Mouse (Mus musculus) midbrain, embryonic 13.5 days (tissue): ENCODE data around the gene AI597479. TPM values are rescaled to one million over a fixed set of nuclear protein-coding genes. Genes with fewer than 3 reads are reported as not detected.

ENCODE experiments used
- ATAC-seq: fragments of 200-750 bp; cut with Nextera tagmentation; 2 replicates; pipeline ENCODE4 v1.8.0; 2017; ENCODE audit warnings: mild to moderate bottlenecking, moderate TSS enrichment, moderate library complexity
- H3K27ac ChIP-seq: fragments of 300-500 bp; sonication (generic); 2 replicates; pipeline ENCODE4 v1.5.1; 2015; ENCODE audit warnings: inconsistent platforms, mild to moderate bottlenecking, moderate library complexity
- H3K27me3 ChIP-seq: fragments of 300-500 bp; sonication (generic); 2 replicates; pipeline ENCODE4 v1.6.1; 2015; ENCODE audit warnings: mild to moderate bottlenecking, inconsistent platforms
- H3K36me3 ChIP-seq: fragments of 300-500 bp; sonication (generic); 2 replicates; pipeline ENCODE4 v1.6.1; 2015; ENCODE audit warnings: mild to moderate bottlenecking, inconsistent platforms
- H3K4me1 ChIP-seq: fragments of 300-500 bp; sonication (generic); replicated peaks from 2 replicates; pipeline ENCODE4 v1.6.1; 2015; ENCODE audit warnings: inconsistent platforms
- H3K4me2 ChIP-seq: fragments of 300-500 bp; sonication (generic); replicated peaks from 2 replicates; pipeline ENCODE4 v1.6.1; 2015; ENCODE audit warnings: moderate library complexity, mild to moderate bottlenecking, inconsistent platforms
- H3K4me3 ChIP-seq: fragments of 300-500 bp; sonication (generic); replicated peaks from 2 replicates; pipeline ENCODE4 v1.5.1; 2015; ENCODE audit warnings: mild to moderate bottlenecking, inconsistent platforms
- H3K9ac ChIP-seq: fragments of 300-500 bp; sonication (generic); replicated peaks from 2 replicates; pipeline ENCODE4 v1.6.1; 2015; ENCODE audit warnings: mild to moderate bottlenecking, inconsistent platforms
- H3K9me3 ChIP-seq: fragments of 300-500 bp; sonication (generic); 2 replicates; pipeline ENCODE4 v1.6.1; 2016; ENCODE audit warnings: mild to moderate bottlenecking, inconsistent platforms
- WGBS: fragments of 180-500 bp; shearing (Covaris S2); methylation state at CpG from one replicate; pipeline ENCODE4 v1.1.7; 2015; 5-methylcytosine and 5-hydroxymethylcytosine counted together
- polyA plus RNA-seq: library from polyadenylated mRNA; unstranded; fragments of >200 nt; fragmentation: Nextera tagmentation; extraction: Ambion mirVana; gene quantifications from 2 replicates; pipeline ENCODE4 v1.2.1, GENCODE M21; 2015

AI597479 gene
- 50.0 and 50.3 TPM in 2 replicates for polyA plus RNA-seq

DNA sequence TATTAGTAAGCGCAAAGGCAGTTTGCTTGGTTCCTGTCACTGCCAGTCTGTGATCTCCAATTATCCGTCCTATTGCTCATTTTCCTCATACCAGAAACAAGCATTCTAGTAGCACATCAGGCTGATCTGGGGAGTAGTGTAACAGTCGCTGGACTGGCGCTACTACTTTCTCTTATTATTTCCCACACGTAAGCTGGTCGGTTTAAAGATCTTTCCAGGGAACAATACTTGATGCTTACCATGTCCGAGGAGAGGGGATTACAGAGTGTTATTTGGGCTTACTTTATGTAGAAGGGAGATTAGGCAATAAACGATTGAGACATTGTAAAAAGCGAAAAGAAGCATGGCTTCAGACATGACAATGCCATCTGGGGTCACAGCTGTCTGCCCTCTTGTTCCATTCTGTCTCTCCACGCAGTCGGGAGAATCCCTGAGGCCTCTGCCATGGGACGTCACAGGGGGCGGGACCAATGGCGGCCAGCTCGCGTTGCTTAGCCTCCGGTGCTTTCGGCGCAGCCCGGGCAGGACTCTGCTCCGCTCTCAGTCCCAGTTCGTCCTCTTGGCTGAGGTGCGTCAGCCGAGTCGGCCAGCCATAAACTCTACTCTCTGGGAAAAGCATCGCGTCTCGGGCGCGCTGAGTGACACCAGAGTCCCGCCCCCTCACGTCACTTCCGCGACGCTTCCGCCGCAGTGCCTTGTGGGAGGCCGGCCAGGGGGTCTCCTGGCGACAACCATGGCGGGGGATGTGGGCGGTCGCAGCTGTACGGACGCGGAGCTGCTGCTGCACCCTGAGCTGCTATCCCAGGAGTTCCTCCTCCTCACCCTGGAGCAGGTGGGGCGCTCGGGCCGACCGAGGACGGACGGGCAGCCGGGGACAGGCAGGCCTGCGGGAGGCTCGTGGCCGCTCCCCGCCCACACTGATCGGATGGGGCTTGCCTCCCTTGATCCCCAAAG, at the start of gene AI597479, which contains the start of gene Tgfbrap1:
Gene AI597479 (plus strand): TSS at position 680 of the 954 bp plus-strand sequence.
Gene Tgfbrap1 (minus strand): TSS at position 607 of the 954 bp plus-strand sequence.
- H3K4me1 ChIP-seq: peaks cover 35% of the 10 kb centered on the region
- under 1% methylated on average over 57 of the region's 57 CpGs for WGBS
- peak; percentile 96 for ATAC-seq
- H3K4me2 ChIP-seq: peak within 1 kb of the TSS; percentile 89
- H3K9ac ChIP-seq: peak within 1 kb of the TSS; percentile 95
- H3K27ac ChIP-seq: peak within 1 kb of the TSS; percentile 99
- peaks cover 16% of the 10 kb centered on the region for H3K36me3 ChIP-seq
- H3K4me3 ChIP-seq: peak within 1 kb of the TSS; percentile 96
- peaks cover 17% of the 10 kb centered on the region; the same call in 1 of the 2 replicates for H3K27me3 ChIP-seq
- no peaks in the 10 kb centered on the region for H3K9me3 ChIP-seq

DNA sequence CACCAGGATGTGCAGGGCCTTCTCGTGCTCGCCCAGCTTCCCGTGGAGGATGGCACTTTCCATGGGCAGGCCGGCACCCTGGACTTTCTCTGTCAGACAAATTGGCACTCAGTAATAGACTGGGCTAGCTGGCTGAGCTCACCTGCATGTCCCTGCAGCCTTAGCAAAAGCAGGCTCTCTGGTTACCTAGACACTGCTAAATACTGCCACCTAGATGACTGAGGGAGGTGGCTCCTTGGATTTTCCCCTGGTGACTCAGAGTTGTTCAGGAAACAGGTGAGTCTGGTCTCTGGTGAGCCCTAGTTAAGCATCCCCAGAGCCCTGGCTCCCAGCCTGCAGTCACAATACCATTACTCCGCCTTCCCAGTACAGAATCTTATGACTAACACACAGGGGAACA, 46.6 kb upstream of the AI597479 start:
- H3K9me3 ChIP-seq: no peaks in the 10 kb centered on the region
- no peak overlapping the region for H3K27ac ChIP-seq
- H3K27me3 ChIP-seq: no peaks in the 10 kb centered on the region
- peaks cover 6% of the 10 kb centered on the region for H3K4me1 ChIP-seq
- no peak overlapping the region for H3K4me2 ChIP-seq
- 95% methylated on average over 5 of the region's 5 CpGs for WGBS
- no peak for ATAC-seq
- H3K36me3 ChIP-seq: peaks cover 79% of the 10 kb centered on the region
- no peak overlapping the region for H3K4me3 ChIP-seq
- no peak overlapping the region for H3K9ac ChIP-seq

DNA sequence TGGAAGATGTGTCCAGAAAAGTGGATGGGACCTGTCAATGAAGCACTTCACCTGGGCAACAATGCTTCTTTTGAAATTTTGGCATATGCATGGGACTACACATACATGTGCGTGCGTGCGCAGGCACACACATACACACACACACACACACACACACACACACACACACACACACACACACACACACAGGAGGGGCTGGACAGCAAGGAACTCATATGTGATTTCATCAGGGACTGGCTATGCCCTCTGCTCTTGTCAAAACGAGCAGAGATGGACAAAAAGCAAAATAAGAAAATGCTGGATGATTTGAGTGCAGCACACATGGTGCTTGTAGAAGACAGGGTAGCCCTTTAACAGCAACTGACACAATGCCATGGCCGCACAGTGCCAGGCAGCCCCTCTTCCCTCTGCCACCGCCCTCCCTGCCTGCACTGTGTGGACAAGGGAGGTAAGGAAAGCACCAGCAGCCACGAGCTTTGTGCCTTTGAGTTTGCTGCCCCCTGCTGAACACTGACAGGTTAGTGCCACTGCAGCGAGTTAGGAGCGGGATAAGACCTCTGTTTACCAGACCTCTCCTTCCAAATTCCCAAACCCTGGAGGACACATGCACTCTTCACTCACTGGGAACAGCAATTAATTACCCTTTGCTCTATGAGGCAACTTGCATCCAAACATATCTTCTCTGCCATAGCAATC, 32.7 kb upstream of the AI597479 start:
- H3K4me3 ChIP-seq: no peak overlapping the region
- H3K4me1 ChIP-seq: no peaks in the 10 kb centered on the region; the same call in 1 of the 2 replicates
- 48% methylated on average over 9 of the region's 9 CpGs for WGBS
- H3K9ac ChIP-seq: no peak overlapping the region
- H3K27me3 ChIP-seq: no peaks in the 10 kb centered on the region
- no peak overlapping the region for H3K4me2 ChIP-seq
- H3K36me3 ChIP-seq: peaks cover 60% of the 10 kb centered on the region
- no peaks in the 10 kb centered on the region for H3K9me3 ChIP-seq
- peak; percentile 98 for ATAC-seq
- no peak overlapping the region for H3K27ac ChIP-seq

DNA sequence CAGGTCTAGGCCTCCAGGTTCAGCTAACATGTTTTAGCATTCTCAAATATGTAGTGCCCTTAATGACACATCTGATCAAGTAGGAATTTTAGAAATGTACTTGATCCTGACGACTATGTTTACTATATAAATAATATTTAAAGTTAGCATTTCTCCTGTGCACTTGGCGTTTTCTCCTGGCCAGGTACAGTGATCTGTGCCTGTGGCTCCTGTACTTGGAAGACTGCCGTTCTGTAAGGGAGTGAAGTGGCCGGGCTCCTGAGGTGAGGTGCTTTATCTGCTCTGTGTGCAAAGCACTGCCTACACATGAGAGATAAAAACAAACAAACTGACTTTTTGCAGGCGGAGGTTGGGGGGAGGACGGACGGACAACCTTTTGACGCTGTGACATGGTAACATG, 31.9 kb upstream of the AI597479 start:
- no peak for ATAC-seq
- no peaks in the 10 kb centered on the region for H3K9me3 ChIP-seq
- no peak overlapping the region for H3K27ac ChIP-seq
- H3K4me3 ChIP-seq: no peak overlapping the region
- no peak overlapping the region for H3K4me2 ChIP-seq
- no peak overlapping the region for H3K9ac ChIP-seq
- 93% methylated on average over 8 of the region's 8 CpGs for WGBS
- H3K4me1 ChIP-seq: no peaks in the 10 kb centered on the region; the same call in 1 of the 2 replicates
- H3K36me3 ChIP-seq: peaks cover 59% of the 10 kb centered on the region
- H3K27me3 ChIP-seq: no peaks in the 10 kb centered on the region

DNA sequence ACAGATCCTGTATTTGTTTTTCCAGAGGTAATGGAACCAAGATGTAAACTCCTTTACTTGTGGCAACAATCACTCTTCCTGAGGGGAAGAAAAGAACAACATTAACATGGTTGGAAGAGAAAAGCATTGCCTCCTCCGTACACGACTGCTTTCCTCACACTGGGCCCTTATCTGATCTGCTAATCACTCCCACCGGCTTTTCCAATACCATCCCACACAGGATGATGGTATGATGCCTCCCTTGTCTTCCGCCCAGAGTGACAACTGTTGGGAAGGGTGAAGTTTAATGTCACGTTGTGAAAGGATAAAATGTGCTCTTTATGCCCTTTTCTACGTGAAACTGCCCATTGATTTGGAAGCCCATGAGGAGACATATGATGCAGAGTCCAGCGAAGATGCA, 31.0 kb upstream of the AI597479 start:
- peaks cover 52% of the 10 kb centered on the region for H3K36me3 ChIP-seq
- H3K9ac ChIP-seq: no peak overlapping the region
- no peaks in the 10 kb centered on the region for H3K27me3 ChIP-seq
- H3K4me1 ChIP-seq: no peaks in the 10 kb centered on the region; the same call in 1 of the 2 replicates
- no peak for ATAC-seq
- H3K4me2 ChIP-seq: no peak overlapping the region
- H3K9me3 ChIP-seq: no peaks in the 10 kb centered on the region
- no peak overlapping the region for H3K27ac ChIP-seq
- WGBS: 82% methylated on average over 7 of the region's 7 CpGs
- H3K4me3 ChIP-seq: no peak overlapping the region

DNA sequence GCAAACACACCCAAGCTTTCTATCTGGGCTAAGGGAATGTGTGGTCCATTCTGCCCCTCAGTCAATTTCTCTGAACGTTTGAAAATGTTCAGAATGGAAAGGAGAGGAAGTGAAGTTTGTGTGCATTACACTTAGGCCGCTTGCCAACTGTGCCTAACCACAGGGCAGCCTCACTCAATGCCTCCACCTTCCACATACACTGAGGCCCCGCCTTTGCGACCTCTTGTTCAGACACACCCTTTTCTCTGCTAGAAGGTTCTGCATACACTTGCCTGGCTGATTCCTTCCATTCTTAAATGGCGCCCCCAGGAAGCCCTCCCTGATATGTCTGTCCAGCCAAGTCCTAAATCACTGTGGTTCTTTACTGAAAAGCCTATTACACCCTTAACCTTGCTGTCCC, 27.8 kb upstream of the AI597479 start:
- ATAC-seq: no peak
- Histone ChIP-seq H3K4me3 (no peak overlapping the region), H3K9me3 (no peaks in the 10 kb centered on the region), H3K27me3 (no peaks in the 10 kb centered on the region), H3K4me2 (no peak overlapping the region), H3K9ac (no peak overlapping the region), H3K4me1 (no peaks in the 10 kb centered on the region; the same call in 1 of the 2 replicates), H3K36me3 (peaks cover 63% of the 10 kb centered on the region), H3K27ac (no peak overlapping the region)
- 92% methylated on average over 5 of the region's 5 CpGs for WGBS

DNA sequence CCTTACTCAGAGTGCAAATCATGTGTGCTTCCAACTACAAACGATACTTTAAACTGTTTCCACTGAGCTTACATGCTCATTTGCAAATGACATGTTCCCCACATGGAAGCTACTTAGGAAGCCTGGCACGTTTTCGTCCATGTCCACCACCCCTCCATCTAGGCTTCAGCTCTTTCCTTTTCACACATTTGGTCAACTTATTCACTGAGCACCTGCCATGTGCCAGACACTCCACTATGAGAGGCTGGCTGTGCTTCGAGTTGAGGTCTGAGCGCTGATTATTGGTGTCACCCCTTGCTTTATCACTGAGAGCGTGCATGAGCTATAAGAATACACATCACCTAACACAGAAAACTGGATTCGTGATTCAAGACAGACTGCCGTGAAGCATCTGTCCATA, 26.5 kb upstream of the AI597479 start:
- 95% methylated on average over 8 of the region's 8 CpGs for WGBS

DNA sequence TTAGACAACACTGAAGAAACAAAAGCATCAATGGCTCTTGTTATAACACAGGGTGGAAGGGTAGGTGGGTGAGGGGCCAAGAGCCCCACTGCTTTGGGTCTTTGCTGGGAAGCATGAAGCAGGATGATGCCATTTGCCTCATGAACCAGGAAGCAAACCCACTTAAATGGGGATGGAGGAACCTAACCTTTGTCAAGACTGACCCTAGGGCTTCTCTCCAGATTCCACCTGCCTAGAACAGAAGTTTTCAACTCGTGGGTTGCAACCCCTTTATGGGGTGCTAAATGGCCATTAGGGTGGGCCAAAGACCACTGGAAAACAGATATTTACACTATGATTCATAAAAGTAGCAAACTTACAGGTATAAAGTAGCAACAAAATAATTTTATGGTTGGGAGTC, 25.9 kb upstream of the AI597479 start:
- no peak overlapping the region for H3K27ac ChIP-seq
- no peak overlapping the region for H3K4me2 ChIP-seq
- no peak for ATAC-seq
- peaks cover 58% of the 10 kb centered on the region for H3K36me3 ChIP-seq
- no peaks in the 10 kb centered on the region for H3K9me3 ChIP-seq
- H3K9ac ChIP-seq: no peak overlapping the region
- WGBS: 83% methylated on average over 1 of the region's 1 CpGs
- H3K4me3 ChIP-seq: no peak overlapping the region
- no peaks in the 10 kb centered on the region for H3K27me3 ChIP-seq
- H3K4me1 ChIP-seq: no peaks in the 10 kb centered on the region

More for the DNA sequence above, 26.5 kb upstream of the AI597479 start:
- Histone ChIP-seq H3K9me3 (no peaks in the 10 kb centered on the region), H3K4me1 (no peaks in the 10 kb centered on the region), H3K9ac (no peak overlapping the region), H3K27me3 (no peaks in the 10 kb centered on the region), H3K36me3 (peaks cover 63% of the 10 kb centered on the region), H3K4me3 (no peak overlapping the region), H3K4me2 (no peak overlapping the region), H3K27ac (no peak overlapping the region)
- no peak for ATAC-seq

DNA sequence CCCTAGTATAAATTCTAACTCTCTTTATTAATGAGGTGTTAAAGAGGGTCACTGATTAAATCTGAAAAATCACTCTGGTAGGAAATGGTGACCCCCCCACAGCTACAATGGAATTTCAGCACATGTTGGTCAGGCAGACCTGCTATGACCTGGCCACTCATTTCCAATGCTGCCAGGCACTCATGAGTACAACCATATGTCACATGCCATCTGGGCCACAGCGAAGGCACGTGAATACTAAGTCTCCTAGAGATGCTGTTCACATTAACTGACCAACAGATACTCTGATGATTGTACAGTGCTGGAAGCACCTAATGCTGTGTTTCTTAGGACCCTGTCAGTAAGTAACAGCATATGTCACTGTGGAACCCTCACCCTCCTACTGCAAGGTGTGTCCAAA, 23.7 kb upstream of the AI597479 start:
- Histone ChIP-seq H3K9me3 (no peaks in the 10 kb centered on the region), H3K9ac (no peak overlapping the region), H3K4me3 (no peak overlapping the region), H3K36me3 (peaks cover 49% of the 10 kb centered on the region), H3K4me1 (no peaks in the 10 kb centered on the region), H3K4me2 (no peak overlapping the region), H3K27me3 (no peaks in the 10 kb centered on the region), H3K27ac (no peak overlapping the region)
- WGBS: 96% methylated on average over 2 of the region's 2 CpGs
- no peak for ATAC-seq

DNA sequence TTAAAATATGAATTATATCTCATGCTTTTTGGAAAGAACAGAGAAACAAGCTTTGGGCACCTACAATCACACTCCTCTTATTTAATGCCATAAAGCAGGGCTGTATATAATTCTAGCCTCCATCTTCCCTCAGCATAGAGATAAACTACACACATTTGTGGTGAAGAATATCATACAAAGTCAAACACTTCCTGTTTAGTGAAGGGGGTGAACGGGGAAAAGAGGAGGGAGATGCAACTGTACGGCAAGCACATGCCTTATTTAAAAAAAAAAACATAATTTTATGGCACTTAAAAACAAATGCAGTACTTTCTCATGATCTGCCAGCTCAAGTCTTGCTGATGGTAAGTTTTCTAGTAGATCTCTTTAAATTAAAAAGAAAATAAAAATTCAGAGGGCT, 20.4 kb upstream of the AI597479 start:
- H3K9me3 ChIP-seq: no peaks in the 10 kb centered on the region
- ATAC-seq: no peak

DNA sequence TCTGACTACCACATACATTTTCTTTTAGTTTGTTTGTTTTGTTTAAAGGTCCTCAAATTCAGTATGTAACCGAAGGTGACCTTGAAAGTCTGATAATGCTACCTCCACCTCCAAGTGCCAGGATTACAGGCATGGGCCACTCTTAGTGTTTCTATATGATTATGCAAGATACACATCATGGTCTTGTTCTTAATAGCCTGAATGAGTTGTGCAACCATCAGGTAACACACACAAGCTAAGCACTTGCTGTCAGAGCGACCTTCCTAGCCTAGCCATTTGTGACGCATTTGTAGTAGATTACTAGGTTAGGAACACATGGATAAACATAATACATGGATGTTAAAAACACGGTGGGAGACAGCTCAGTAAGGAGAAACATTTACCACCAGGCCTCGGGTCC, 15.6 kb upstream of the AI597479 start:
- H3K9ac ChIP-seq: no peak overlapping the region
- H3K4me3 ChIP-seq: no peak overlapping the region
- H3K9me3 ChIP-seq: no peaks in the 10 kb centered on the region
- H3K4me1 ChIP-seq: no peaks in the 10 kb centered on the region
- no peak overlapping the region for H3K27ac ChIP-seq
- no peaks in the 10 kb centered on the region for H3K27me3 ChIP-seq
- H3K36me3 ChIP-seq: peaks cover 4% of the 10 kb centered on the region; the same call in 1 of the 2 replicates
- H3K4me2 ChIP-seq: no peak overlapping the region
- 89% methylated on average over 5 of the region's 5 CpGs for WGBS
- no peak for ATAC-seq

More for the DNA sequence above, 20.4 kb upstream of the AI597479 start:
- H3K4me1 ChIP-seq: no peaks in the 10 kb centered on the region
- peaks cover 30% of the 10 kb centered on the region for H3K36me3 ChIP-seq
- WGBS: 94% methylated on average over 2 of the region's 2 CpGs
- H3K4me2 ChIP-seq: no peak overlapping the region
- no peak overlapping the region for H3K27ac ChIP-seq
- no peak overlapping the region for H3K9ac ChIP-seq
- no peak overlapping the region for H3K4me3 ChIP-seq
- no peaks in the 10 kb centered on the region for H3K27me3 ChIP-seq

DNA sequence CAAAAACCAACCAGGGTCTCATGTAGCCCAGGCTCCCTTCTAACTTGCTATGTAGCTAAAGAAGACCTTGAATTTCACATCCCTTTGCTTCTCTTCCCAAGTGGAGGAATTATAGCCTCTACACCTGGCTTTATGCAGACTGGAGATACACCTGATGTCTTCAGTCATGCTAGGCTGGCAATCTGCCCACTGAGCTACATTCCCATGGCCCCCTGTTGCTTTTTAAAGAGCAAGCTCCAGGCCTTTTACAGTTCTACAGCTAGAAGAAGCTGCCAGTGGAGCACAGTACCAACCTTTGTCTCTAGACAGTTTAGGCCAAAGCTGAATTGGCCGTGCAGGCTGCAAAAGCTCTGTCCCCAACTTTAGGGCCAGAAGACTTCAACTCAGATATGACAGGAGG, 8.1 kb upstream of the AI597479 start:
- no peaks in the 10 kb centered on the region for H3K9me3 ChIP-seq
- H3K27me3 ChIP-seq: peaks cover 6% of the 10 kb centered on the region; the same call in 1 of the 2 replicates
- 90% methylated on average over 1 of the region's 1 CpGs for WGBS
- H3K36me3 ChIP-seq: no peaks in the 10 kb centered on the region
- no peak overlapping the region for H3K4me2 ChIP-seq
- H3K9ac ChIP-seq: no peak overlapping the region
- no peak overlapping the region for H3K4me3 ChIP-seq
- no peak overlapping the region for H3K27ac ChIP-seq
- no peak for ATAC-seq
- H3K4me1 ChIP-seq: peaks cover 24% of the 10 kb centered on the region
